Mouse (Mus musculus) ovary, adult 2 months (tissue): ENCODE results near the gene Acad12. TPM values are rescaled to one million over a fixed set of nuclear protein-coding genes. Genes with fewer than 3 reads are reported as not detected.

ENCODE experiments used
- polyA plus RNA-seq: library from polyadenylated mRNA; depleted of rRNA; stranded (reverse); fragments of >200 nt; gene quantifications from 2 replicates; pipeline ENCODE4 v1.2.3, GENCODE M21; 2012; rRNA removed

Gene Acad12
- polyA plus RNA-seq, result 8.7 and 12.8 TPM in 2 replicates

GRCm38 (mm10) chr5:121618592-121619513, at the start of gene Acad12:
Gene Acad12, minus strand, starts transcription at chr5:121618938.

GRCm38 (mm10) chr5:121660059-121660896, 41.5 kb upstream of the Acad12 start, which contains the start of the genes Acad10 and Brap:
Gene Acad10, minus strand, starts transcription at chr5:121660514.
Gene Brap, plus strand, starts transcription at chr5:121660563.

GRCm38 (mm10) chr5:121593451-121594401, 25.0 kb downstream of the Acad12 start, which contains the start of gene Aldh2:
Gene Aldh2, minus strand, starts transcription at chr5:121593824.

Other genes with a start within 250 kb of the Acad12 start
- gene Trafd1, start 233.3 kb downstream of the Acad12 start, polyA plus RNA-seq, result 56.2 and 70.8 TPM in 2 replicates
- gene Naa25, start 221.0 kb downstream of the Acad12 start, polyA plus RNA-seq, result 9.9 and 11.7 TPM in 2 replicates
- gene Tmem116, start 167.0 kb downstream of the Acad12 start, polyA plus RNA-seq, result 5.2 and 7.4 TPM in 2 replicates
- 63.7 and 83.5 TPM in 2 replicates for gene Erp29, start 166.4 kb downstream of the Acad12 start, polyA plus RNA-seq
- not detected in 2 replicates for gene Adam1b, start 115.5 kb downstream of the Acad12 start, polyA plus RNA-seq
- 5.1 and 5.7 TPM in 2 replicates for gene Adam1a, start 73.5 kb downstream of the Acad12 start, polyA plus RNA-seq
- gene Gm42878, start 73.5 kb downstream of the Acad12 start, polyA plus RNA-seq, result 0.47 TPM in 1 of 2 replicates, not detected in the other
- 21.7 and 27.0 TPM in 2 replicates for gene Mapkapk5, start 73.0 kb downstream of the Acad12 start, polyA plus RNA-seq
- gene Aldh2, start 25.1 kb downstream of the Acad12 start, polyA plus RNA-seq, result 880 and 1,335 TPM in 2 replicates
- gene Acad10, start 41.6 kb upstream of the Acad12 start, polyA plus RNA-seq, result 7.4 and 8.8 TPM in 2 replicates
- gene Brap, start 41.6 kb upstream of the Acad12 start, polyA plus RNA-seq, result 26.7 and 32.8 TPM in 2 replicates
- 157 and 262 TPM in 2 replicates for gene Atxn2, start 92.4 kb upstream of the Acad12 start, polyA plus RNA-seq
- 61.7 and 87.0 TPM in 2 replicates for gene Sh2b3, start 218.7 kb upstream of the Acad12 start, polyA plus RNA-seq
- 31.8 and 38.2 TPM in 2 replicates for gene Pheta1, start 230.0 kb upstream of the Acad12 start, polyA plus RNA-seq